Mouse (Mus musculus) 3134 (cell line): Measurements from ENCODE around the gene Lpar2.
A peak's percentile ranks its signal among the peaks of the same experiment; 100 is the strongest.

ENCODE experiments used
- DNase-seq: peaks from one replicate; pipeline ENCODE4 v3.0.0-alpha.2; 2011; ENCODE audit warnings: low spot score; ENCODE audit not compliant: insufficient read length; ENCODE audit errors: extremely low read depth

Lpar2 gene

GRCm38 (mm10) chr8:69864180-69864579 is 42.0 kb downstream of the Lpar2 start:
- DNase-seq, result no peak

DNA sequence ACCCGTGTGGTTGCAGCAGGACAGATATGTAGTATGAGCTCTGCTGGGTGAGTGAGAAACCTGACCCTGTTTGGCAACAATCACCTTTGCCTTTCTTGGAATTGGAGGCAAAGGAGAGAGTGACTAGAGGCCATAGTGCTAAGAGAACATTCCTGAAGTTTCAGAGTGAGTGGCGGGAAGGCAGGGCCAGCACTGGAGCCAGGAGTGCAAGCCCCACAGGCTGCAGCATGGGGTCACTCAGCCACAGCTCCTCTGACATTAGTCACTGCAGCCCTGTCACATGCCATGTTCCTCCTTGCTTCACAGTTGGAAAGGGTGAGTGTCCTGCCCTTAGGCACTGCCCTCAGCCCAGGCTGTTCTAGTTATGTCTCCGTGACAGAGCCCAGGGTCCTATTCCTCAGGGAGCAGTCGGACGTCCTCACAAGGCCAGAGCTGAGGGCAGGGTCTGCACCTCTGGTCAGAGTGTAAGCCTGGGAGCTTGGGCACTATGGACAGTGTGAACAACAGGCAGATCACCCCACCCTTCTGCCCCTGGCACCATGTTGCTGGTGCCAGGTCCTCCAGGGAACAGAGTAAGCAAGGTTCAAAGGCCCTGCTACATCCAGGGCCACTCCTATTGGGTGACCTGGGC is 45.6 kb downstream of the Lpar2 start:
- peak; percentile 76 for DNase-seq

GRCm38 (mm10) chr8:69870003-69870765 is 48.0 kb downstream of the Lpar2 start:
- DNase-seq, result no peak

DNA sequence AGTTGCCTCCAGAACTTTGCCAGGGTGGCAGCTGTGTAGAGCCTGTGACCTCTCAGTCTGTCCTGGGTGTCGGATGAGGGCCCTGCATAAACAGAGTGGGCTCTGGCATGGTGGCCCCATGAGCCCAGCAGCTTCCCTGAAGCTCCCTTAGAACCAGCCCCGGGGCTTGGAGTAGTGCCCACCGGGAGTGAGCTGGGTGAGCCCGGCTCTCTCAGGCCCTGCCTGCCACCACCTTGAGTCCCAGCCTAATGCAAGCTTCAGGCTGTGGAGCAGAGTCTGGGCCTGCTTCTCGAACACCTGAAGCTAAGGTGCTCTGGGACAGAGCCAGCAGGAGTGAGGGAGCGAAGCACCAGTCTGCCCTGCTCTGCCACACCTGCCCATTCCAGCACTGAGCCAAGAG is 48.7 kb downstream of the Lpar2 start:
- no peak for DNase-seq

DNA sequence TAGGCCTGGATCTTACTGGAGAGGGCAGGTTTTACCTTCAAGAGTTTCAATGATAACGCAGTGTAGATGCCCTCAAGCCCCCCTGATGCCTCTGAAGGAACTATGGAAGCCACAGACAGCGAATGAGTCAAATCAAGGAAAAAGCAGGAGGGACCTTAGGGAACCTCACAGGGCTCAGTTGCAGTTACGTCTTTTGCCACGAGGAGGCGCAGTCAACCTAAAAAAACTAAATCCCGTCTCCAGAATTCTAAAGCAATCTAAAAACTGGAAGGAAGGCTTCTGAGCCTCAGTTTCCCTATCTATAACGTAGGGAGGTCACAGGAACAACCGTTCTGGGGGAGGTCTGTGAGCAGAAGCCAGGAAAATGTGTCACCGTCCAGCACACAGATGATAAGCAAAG is 51.9 kb downstream of the Lpar2 start:
- no peak for DNase-seq

DNA sequence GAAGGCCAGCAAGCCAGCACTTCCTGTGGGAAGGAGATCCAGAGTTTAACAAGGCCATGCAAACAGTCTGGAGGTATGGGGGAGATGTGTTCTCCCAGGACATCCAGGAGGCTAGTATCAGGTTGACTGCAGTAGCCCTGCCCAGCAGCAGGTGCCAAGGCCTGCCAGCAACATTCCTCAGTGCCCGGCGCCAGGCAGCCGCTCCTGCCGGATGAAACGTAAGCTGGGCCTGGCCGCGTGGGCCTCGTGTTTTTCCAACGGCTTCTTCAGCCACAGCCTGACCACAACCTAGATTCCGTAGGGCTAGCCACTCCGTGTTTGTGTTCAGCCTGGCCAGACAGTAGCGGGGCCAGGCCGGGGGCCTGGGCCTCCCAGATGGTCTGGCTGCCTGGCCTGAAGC is 52.4 kb downstream of the Lpar2 start:
- peak; percentile 84 for DNase-seq

DNA sequence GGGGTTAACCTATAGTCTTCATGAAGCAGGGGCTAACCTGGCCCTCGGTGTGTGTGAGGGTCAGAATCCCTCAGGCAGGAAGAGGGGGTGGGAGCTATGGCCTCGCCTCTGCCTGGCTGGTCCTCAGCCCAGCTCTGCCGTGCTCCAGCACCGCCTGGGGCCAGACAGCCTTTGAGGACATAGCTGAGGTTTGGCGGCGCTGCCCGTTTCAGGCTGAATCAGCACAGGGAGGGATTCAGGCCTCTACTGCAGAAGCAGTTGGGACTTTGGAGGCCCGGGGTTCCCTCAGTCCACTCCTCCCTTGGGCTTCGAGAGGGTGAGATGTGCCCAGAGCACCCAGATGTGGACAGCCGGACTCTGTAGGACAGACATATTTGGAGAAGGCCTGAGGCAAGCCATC is 53.9 kb downstream of the Lpar2 start:
- peak; percentile 55 for DNase-seq

GRCm38 (mm10) chr8:69876967-69877366 is 54.7 kb downstream of the Lpar2 start:
- no peak for DNase-seq

GRCm38 (mm10) chr8:69877396-69877795 is 55.2 kb downstream of the Lpar2 start:
- no peak for DNase-seq

GRCm38 (mm10) chr8:69877992-69878391 is 55.8 kb downstream of the Lpar2 start:
- DNase-seq, result no peak

DNA sequence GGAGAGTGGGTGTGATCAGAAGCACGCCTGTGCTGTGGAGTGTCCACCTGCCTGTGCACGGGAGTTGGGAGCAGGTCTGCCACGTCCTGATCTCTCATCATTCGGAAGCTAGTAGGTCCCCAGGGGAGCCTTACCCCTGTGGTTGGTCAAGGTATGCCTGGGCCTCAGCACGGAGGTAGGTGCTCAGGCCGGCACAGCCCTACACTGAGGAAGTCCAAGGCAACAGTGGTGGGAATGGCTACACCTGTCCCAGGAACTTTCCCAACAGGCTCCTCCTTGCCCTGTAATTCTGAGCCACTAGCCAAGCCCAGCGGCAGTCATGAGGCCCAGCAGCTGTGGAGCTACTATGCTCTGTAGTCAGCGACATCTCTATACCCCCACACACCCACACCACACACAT is 57.4 kb downstream of the Lpar2 start:
- no peak for DNase-seq
